Mouse (Mus musculus) MEL (cell line): ENCODE measurements at regions not wholly inside any gene's neighbourhood (a gene's known extent, or its start where the extent isn't known, plus 50 kb on each side); places are given as distances from the start of the nearest gene placed in this dataset.

Source experiments
- DNase-seq: peaks from one replicate; pipeline ENCODE4 v3.0.0; 2011; ENCODE audit warnings: low read depth, low spot score
- H3K27ac ChIP-seq: 2 replicates; pipeline ENCODE4 v1.5.1; 2012; ENCODE audit warnings: low read depth, mild to moderate bottlenecking, control low read depth, low read length, moderate library complexity; ENCODE audit not compliant: control insufficient read depth
- H3K27me3 ChIP-seq, 2 experiments: fragments of 150-350 bp in 1 of 2; sonication (generic) in 1 of 2; 2 replicates each; pipeline ENCODE4 v1.6.1; 2012; ENCODE audit warnings: low read length in 2 of 2, mild to moderate bottlenecking in 2 of 2, improper control_type of control experiment in 1 of 2, moderate library complexity in 1 of 2; ENCODE audit not compliant: insufficient read depth in 2 of 2, control insufficient read depth in 1 of 2
- H3K36me3 ChIP-seq, 2 experiments: 2 replicates each; pipeline ENCODE4 v1.6.1; 2012 to 2014; ENCODE audit warnings: low read length in 2 of 2, improper control_type of control experiment in 1 of 2, inconsistent platforms in 1 of 2, mild to moderate bottlenecking in 1 of 2; ENCODE audit not compliant: insufficient read depth in 2 of 2, control insufficient read depth in 1 of 2
- H3K4me1 ChIP-seq, 2 experiments: fragments of 150-350 bp in 1 of 2; sonication (generic) in 1 of 2; 2 replicates each; pipeline ENCODE4 v1.6.1; 2012; ENCODE audit warnings: low read length in 2 of 2, improper control_type of control experiment in 1 of 2, mild to moderate bottlenecking in 1 of 2; ENCODE audit not compliant: insufficient read depth in 2 of 2, control insufficient read depth in 1 of 2
- H3K4me3 ChIP-seq, 2 experiments: fragments of 150-350 bp in 1 of 2; sonication (generic) in 1 of 2; 2 replicates each; pipeline ENCODE4 v1.5.1; 2012; ENCODE audit warnings: low read depth in 2 of 2, low read length in 2 of 2, mild to moderate bottlenecking in 2 of 2, moderate library complexity in 2 of 2, control low read depth in 1 of 2, improper control_type of control experiment in 1 of 2; ENCODE audit not compliant: control insufficient read depth in 1 of 2, insufficient read depth in 1 of 2
- H3K79me2 ChIP-seq: 2 replicates; pipeline ENCODE4 v1.6.1; 2012; ENCODE audit warnings: mild to moderate bottlenecking, low read length, moderate library complexity; ENCODE audit not compliant: control insufficient read depth, poor library complexity, insufficient read depth
- H3K9ac ChIP-seq: 2 replicates; pipeline ENCODE4 v1.6.1; 2012; ENCODE audit warnings: low read depth, mild to moderate bottlenecking, control low read depth, low read length, moderate library complexity; ENCODE audit not compliant: control insufficient read depth, poor library complexity, severe bottlenecking
- H3K9me3 ChIP-seq: fragments of 150-350 bp; sonication (generic); replicated peaks from 2 replicates; pipeline ENCODE4 v1.6.1; 2012; ENCODE audit warnings: mild to moderate bottlenecking, low read length, improper control_type of control experiment, moderate library complexity; ENCODE audit not compliant: insufficient read depth
- BHLHE40 ChIP-seq: IDR thresholded peaks from 2 replicates; pipeline ENCODE4 v1.6.1; 2012; ENCODE audit warnings: low read depth, mild to moderate bottlenecking, inconsistent platforms, low read length, improper control_type of control experiment, borderline replicate concordance
- CHD2 ChIP-seq: IDR thresholded peaks from 2 replicates; pipeline ENCODE4 v1.6.1; 2011; ENCODE audit warnings: low read length, improper control_type of control experiment
- CTCF ChIP-seq, 3 experiments: IDR thresholded peaks in 2 of 3; conservative IDR thresholded peaks in 1 of 3; 2 replicates each; pipeline ENCODE4 v1.5.1; 2011 to 2012; ENCODE audit warnings: low read length in 3 of 3, low read depth in 2 of 3, mild to moderate bottlenecking in 2 of 3, improper control_type of control experiment in 1 of 3, inconsistent platforms in 1 of 3, mixed read lengths in 1 of 3, moderate library complexity in 1 of 3; ENCODE audit not compliant: control insufficient read depth in 1 of 3, insufficient read depth in 1 of 3, poor library complexity in 1 of 3, severe bottlenecking in 1 of 3
- E2F4 ChIP-seq: IDR thresholded peaks from 2 replicates; pipeline ENCODE4 v1.6.1; 2011; ENCODE audit warnings: low read depth, low read length, improper control_type of control experiment, borderline replicate concordance
- ELF1 ChIP-seq: IDR thresholded peaks from 2 replicates; pipeline ENCODE4 v1.6.1; 2014; ENCODE audit warnings: low read depth, mild to moderate bottlenecking, inconsistent platforms, low read length, improper control_type of control experiment, moderate library complexity
- EP300 ChIP-seq, 2 experiments: IDR thresholded peaks; 2 replicates each; pipeline ENCODE4 v1.6.1; 2011; ENCODE audit warnings: improper control_type of control experiment in 2 of 2, low read length in 2 of 2, low read depth in 1 of 2, mild to moderate bottlenecking in 1 of 2
- ETS1 ChIP-seq: IDR thresholded peaks from 2 replicates; pipeline ENCODE4 v1.6.1; 2012; ENCODE audit warnings: low read depth, mild to moderate bottlenecking, inconsistent platforms, low read length, improper control_type of control experiment, moderate library complexity
- GABPA ChIP-seq: IDR thresholded peaks from 2 replicates; pipeline ENCODE4 v1.6.1; 2012; ENCODE audit warnings: low read depth, mild to moderate bottlenecking, inconsistent platforms, low read length, improper control_type of control experiment, moderate library complexity
- HCFC1 ChIP-seq: IDR thresholded peaks from 2 replicates; pipeline ENCODE4 v1.6.1; 2012; ENCODE audit warnings: low read depth, mild to moderate bottlenecking, inconsistent platforms, low read length, improper control_type of control experiment, moderate library complexity
- MAFK ChIP-seq: IDR thresholded peaks from 2 replicates; pipeline ENCODE4 v1.6.1; 2011; ENCODE audit warnings: low read depth, mild to moderate bottlenecking, low read length, improper control_type of control experiment, borderline replicate concordance
- MAX ChIP-seq: IDR thresholded peaks from 2 replicates; pipeline ENCODE4 v1.6.1; 2011; ENCODE audit warnings: low read length, improper control_type of control experiment
- MEF2A ChIP-seq: IDR thresholded peaks from 2 replicates; pipeline ENCODE4 v1.6.1; 2014; ENCODE audit warnings: low read depth, mild to moderate bottlenecking, inconsistent platforms, low read length, improper control_type of control experiment; ENCODE audit not compliant: poor library complexity, insufficient replicate concordance, severe bottlenecking; ENCODE audit errors: extremely low read depth
- MXI1 ChIP-seq: IDR thresholded peaks from 2 replicates; pipeline ENCODE4 v1.6.1; 2011; ENCODE audit warnings: mild to moderate bottlenecking, low read depth, low read length, improper control_type of control experiment
- MYB ChIP-seq: IDR thresholded peaks from 2 replicates; pipeline ENCODE4 v1.6.1; 2011; ENCODE audit warnings: mild to moderate bottlenecking, low read depth, low read length, improper control_type of control experiment
- MYC ChIP-seq: IDR thresholded peaks from 2 replicates; pipeline ENCODE4 v1.6.1; 2011; ENCODE audit warnings: low read depth, mild to moderate bottlenecking, low read length, improper control_type of control experiment, moderate library complexity
- POLR2A ChIP-seq, 2 experiments: IDR thresholded peaks; 2 replicates each; pipeline ENCODE4 v1.6.1; 2011 to 2012; ENCODE audit warnings: low read length in 2 of 2, mild to moderate bottlenecking in 2 of 2, control low read depth in 1 of 2, improper control_type of control experiment in 1 of 2, low read depth in 1 of 2, moderate library complexity in 1 of 2; ENCODE audit not compliant: control insufficient read depth in 1 of 2, insufficient read depth in 1 of 2, poor library complexity in 1 of 2
- POLR2AphosphoS2 ChIP-seq: IDR thresholded peaks from 2 replicates; pipeline ENCODE4 v1.6.1; 2011; ENCODE audit warnings: low read length, improper control_type of control experiment
- RAD21 ChIP-seq: IDR thresholded peaks from 2 replicates; pipeline ENCODE4 v1.6.1; 2011; ENCODE audit warnings: mild to moderate bottlenecking, low read depth, low read length, improper control_type of control experiment
- RCOR1 ChIP-seq: IDR thresholded peaks from 2 replicates; pipeline ENCODE4 v1.6.1; 2012; ENCODE audit warnings: low read depth, mild to moderate bottlenecking, inconsistent platforms, low read length, improper control_type of control experiment
- SIN3A ChIP-seq: IDR thresholded peaks from 2 replicates; pipeline ENCODE4 v1.6.1; 2012; ENCODE audit warnings: low read length, improper control_type of control experiment, inconsistent platforms
- SMC3 ChIP-seq: IDR thresholded peaks from 2 replicates; pipeline ENCODE4 v1.6.1; 2011; ENCODE audit warnings: low read depth, low read length, improper control_type of control experiment
- TBP ChIP-seq: IDR thresholded peaks from 2 replicates; pipeline ENCODE4 v1.8.0; 2011; ENCODE audit warnings: low read depth, low read length, improper control_type of control experiment
- TCF12 ChIP-seq: IDR thresholded peaks from 2 replicates; pipeline ENCODE4 v1.6.1; 2014; ENCODE audit warnings: low read depth, mild to moderate bottlenecking, inconsistent platforms, low read length, improper control_type of control experiment, moderate library complexity
- USF1 ChIP-seq: IDR thresholded peaks from 2 replicates; pipeline ENCODE4 v1.6.1; 2014; ENCODE audit warnings: low read depth, mild to moderate bottlenecking, inconsistent platforms, low read length, improper control_type of control experiment, moderate library complexity
- USF2 ChIP-seq, 2 experiments: IDR thresholded peaks; 2 replicates each; pipeline ENCODE4 v1.6.1; 2011 to 2012; ENCODE audit warnings: improper control_type of control experiment in 2 of 2, low read length in 2 of 2, borderline replicate concordance in 1 of 2, inconsistent platforms in 1 of 2, low read depth in 1 of 2, mild to moderate bottlenecking in 1 of 2; ENCODE audit not compliant: insufficient read depth in 1 of 2
- ZC3H11A ChIP-seq: IDR thresholded peaks from 2 replicates; pipeline ENCODE4 v1.6.1; 2012; ENCODE audit warnings: low read depth, mild to moderate bottlenecking, inconsistent platforms, low read length, improper control_type of control experiment
- ZKSCAN1 ChIP-seq: IDR thresholded peaks from 2 replicates; pipeline ENCODE4 v1.6.1; 2012; ENCODE audit warnings: low read depth, mild to moderate bottlenecking, inconsistent platforms, low read length, improper control_type of control experiment, moderate library complexity
- ZNF384 ChIP-seq: IDR thresholded peaks from 2 replicates; pipeline ENCODE4 v1.6.1; 2012; ENCODE audit warnings: low read depth, mild to moderate bottlenecking, inconsistent platforms, low read length, improper control_type of control experiment

DNA sequence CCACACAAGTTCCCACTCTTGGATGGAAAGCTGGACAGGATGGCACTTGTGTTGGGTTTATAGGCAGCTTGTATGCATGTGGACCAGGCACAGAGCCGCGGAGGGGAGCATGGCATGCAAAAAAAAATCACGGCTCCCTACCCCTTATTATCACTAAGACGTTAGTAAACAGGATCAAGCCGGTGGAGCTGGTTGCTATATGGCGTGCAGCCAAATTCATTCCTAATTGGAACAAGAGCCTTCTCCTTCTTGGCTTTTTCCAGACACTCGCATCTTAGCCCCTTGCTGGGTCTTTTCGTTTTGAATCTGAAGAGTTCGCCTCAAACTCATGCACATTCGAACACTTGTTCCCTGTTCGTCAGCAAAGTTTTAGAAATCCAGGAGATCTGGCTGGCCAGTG is 211.0 kb downstream of the Rplp1 start:
- H3K27me3 ChIP-seq: no peaks in the 10 kb centered on the region
- peaks cover 5 to 27% of the 10 kb centered on the region in 2 experiments; a peak in 3 of 4 replicates for H3K4me1 ChIP-seq
- no peak overlapping the region for H3K27ac ChIP-seq

DNA sequence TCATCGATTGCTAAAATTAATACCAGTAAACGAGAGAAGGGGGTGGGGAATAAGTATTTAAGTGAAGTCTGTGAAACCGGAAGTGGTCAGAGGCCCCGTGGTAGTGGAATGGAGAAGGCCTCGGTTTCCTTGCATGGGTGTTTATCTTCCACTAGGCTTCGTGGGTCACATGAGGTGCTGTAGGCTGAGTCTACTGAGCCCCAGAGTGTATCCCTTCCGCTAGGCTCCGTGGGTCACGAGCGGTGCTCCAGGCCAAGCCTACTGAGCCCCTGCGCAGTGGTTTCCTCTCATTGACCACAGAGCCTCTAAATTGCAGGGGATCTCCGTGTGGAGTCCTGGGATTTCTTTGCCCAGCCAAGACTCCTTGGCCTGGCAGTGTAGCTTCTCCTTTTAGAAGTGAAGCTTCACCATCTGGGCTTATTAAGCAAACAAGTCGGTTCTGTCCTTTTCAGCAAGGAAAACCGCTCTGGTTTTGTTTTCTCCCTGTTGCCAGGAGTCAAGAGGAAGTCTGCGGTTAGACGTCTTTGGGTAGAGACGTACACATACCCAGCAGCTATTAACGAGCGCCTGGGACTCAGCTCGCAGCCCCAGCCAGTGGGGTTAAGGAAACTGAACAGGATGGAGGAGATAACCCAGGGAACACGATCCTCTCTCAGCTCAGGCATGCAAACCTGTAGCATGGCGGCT is 211.9 kb downstream of the Rplp1 start:
- Histone ChIP-seq H3K79me2 (peaks cover 1% of the 10 kb centered on the region; the same call in 1 of the 2 replicates), H3K4me1 (peaks cover 0 to 21% of the 10 kb centered on the region in 2 experiments; a peak in 2 of 4 replicates), H3K9me3 (no peaks in the 10 kb centered on the region), H3K27me3 (no peaks in the 10 kb centered on the region), H3K36me3 (peaks cover 0 to 8% of the 10 kb centered on the region in 2 experiments; a peak in 2 of 4 replicates), H3K4me3 (peak overlapping the region; percentile 69 to 72), H3K9ac (peak overlapping the region; percentile 74), H3K27ac (peak overlapping the region; percentile 70)
- DNase-seq: peak; percentile 84
- TF ChIP-seq MYC: 0 out of 2 replicates have a peak, but pooled peaks have one; percentile 12
- no peak for TF ChIP-seq MYB
- no peak for TF ChIP-seq GABPA
- TF ChIP-seq BHLHE40: peak; percentile 24; the same call in 1 of the 2 replicates
- TF ChIP-seq ZNF384: no peak
- TF ChIP-seq E2F4: no peak
- peak; percentile 43; the same call in 1 of the 2 replicates for TF ChIP-seq ETS1
- TF ChIP-seq POLR2AphosphoS2: no peak
- TF ChIP-seq TBP: 0 out of 2 replicates have a peak, but pooled peaks have one; percentile 37
- TF ChIP-seq ZC3H11A: no peak
- no peak for TF ChIP-seq RCOR1
- no peak for TF ChIP-seq TCF12
- no peak for TF ChIP-seq ZKSCAN1
- peak; percentile 73 for TF ChIP-seq USF1
- TF ChIP-seq HCFC1: peak; percentile 35; the same call in 1 of the 2 replicates
- TF ChIP-seq SIN3A: peak; percentile 46
- TF ChIP-seq MEF2A: no peak
- peak in 1 of 2 experiments; percentile 44; a peak in 2 of 4 replicates for TF ChIP-seq EP300 (IDR thresholded peaks at IDR 0.05; ENCODE audit: low read depth in 1 of 2, low read length in 2 of 2)
- no peak for TF ChIP-seq CHD2
- TF ChIP-seq POLR2A (IDR thresholded peaks at IDR 0.05; ENCODE audit: control insufficient read depth in 1 of 2, insufficient read depth in 1 of 2, low read depth in 1 of 2, low read length in 2 of 2, poor library complexity in 1 of 2): peak; percentile 27 to 45; a peak in 2 of 4 replicates
- TF ChIP-seq MXI1: peak; percentile 50; the same call in 1 of the 2 replicates
- no peak for TF ChIP-seq CTCF (IDR thresholded peaks at IDR 0.05 in 2 of 3, conservative IDR thresholded peaks at IDR 0.05 in 1 of 3; ENCODE audit: control insufficient read depth in 1 of 3, insufficient read depth in 1 of 3, low read depth in 2 of 3, low read length in 3 of 3, poor library complexity in 1 of 3, severe bottlenecking in 1 of 3)
- no peak; the same call in 1 of the 2 replicates for TF ChIP-seq RAD21
- TF ChIP-seq MAFK: no peak
- no peak for TF ChIP-seq MAX
- TF ChIP-seq SMC3: no peak

More for the DNA sequence above, 211.0 kb downstream of the Rplp1 start:
- H3K79me2 ChIP-seq: peaks cover 1% of the 10 kb centered on the region; the same call in 1 of the 2 replicates
- H3K9me3 ChIP-seq: no peaks in the 10 kb centered on the region
- no peak for DNase-seq
- H3K36me3 ChIP-seq: peaks cover 0 to 13% of the 10 kb centered on the region in 2 experiments; a peak in 2 of 4 replicates
- TF ChIP-seq RCOR1 (no peak), POLR2AphosphoS2 (no peak), MXI1 (no peak), ELF1 (no peak), USF1 (no peak), TBP (no peak), USF2 (IDR thresholded peaks at IDR 0.05; ENCODE audit: borderline replicate concordance in 1 of 2, insufficient read depth in 1 of 2, low read depth in 1 of 2, low read length in 2 of 2) (no peak), BHLHE40 (no peak), CTCF (IDR thresholded peaks at IDR 0.05 in 2 of 3, conservative IDR thresholded peaks at IDR 0.05 in 1 of 3; ENCODE audit: control insufficient read depth in 1 of 3, insufficient read depth in 1 of 3, low read depth in 2 of 3, low read length in 3 of 3, poor library complexity in 1 of 3, severe bottlenecking in 1 of 3) (no peak), SMC3 (no peak), SIN3A (no peak)
- no peak overlapping the region for H3K9ac ChIP-seq
- H3K4me3 ChIP-seq: no peak overlapping the region
